In genomic region chr5:35495989-35496388, GRCm38 (mm10) we compare ENCODE assay signal across 22 mouse cellular contexts. TPM values are rescaled to one million over a fixed set of nuclear protein-coding genes. Genes with fewer than 3 reads are reported as not detected.
DNase-seq lines count a peak whose midpoint lies in the region; ATAC-seq and TF ChIP-seq lines count a peak whose summit lies in the region.
"Had no signal": no experiment of that assay in that cellular context is flagged by ENCODE, and none has a peak within 500 bp of the region (broad histone marks: within the 10 kb centered on the region; RNA-seq: fewer than 3 reads in every experiment).

No protein-coding gene starts in this region.

- peaks cover 50% of the 10 kb centered on the region for H3K4me1 ChIP-seq in hindbrain, embryonic 10.5 days (replicated peaks)
- H3K4me1 ChIP-seq in hindbrain, embryonic 14.5 days (replicated peaks; ENCODE audit: control insufficient read depth, insufficient read depth, low read length): no peaks in the 10 kb centered on the region
- peaks cover 17% of the 10 kb centered on the region for H3K4me1 ChIP-seq in midbrain, embryonic 11.5 days (ENCODE audit: control insufficient read depth, insufficient read depth, low read length)
- no peaks in the 10 kb centered on the region; the same call in 1 of the 2 replicates for H3K4me1 ChIP-seq in midbrain, embryonic 16.5 days (ENCODE audit: control insufficient read depth, insufficient read depth, low read length)
- H3K4me1 ChIP-seq in embryonic facial prominence, embryonic 14.5 days (ENCODE audit: control insufficient read depth, insufficient read depth, low read length): no peaks in the 10 kb centered on the region
- no peaks in the 10 kb centered on the region for H3K4me1 ChIP-seq in intestine, postnatal 0 days (replicated peaks; ENCODE audit: control insufficient read depth, insufficient read depth, low read length)
- H3K4me1 ChIP-seq: heart, embryonic 12.5 days had no signal

- H3K4me2 ChIP-seq in hindbrain, embryonic 14.5 days (replicated peaks): no peak overlapping the region
- no peak overlapping the region for H3K4me2 ChIP-seq in midbrain, embryonic 11.5 days
- H3K4me2 ChIP-seq in midbrain, embryonic 16.5 days (ENCODE audit: low read length): no peak overlapping the region
- no peak overlapping the region for H3K4me2 ChIP-seq in embryonic facial prominence, embryonic 14.5 days (ENCODE audit: low read depth, low read length)
- no peak overlapping the region for H3K4me2 ChIP-seq in intestine, postnatal 0 days (replicated peaks; ENCODE audit: low read depth)
- H3K4me2 ChIP-seq: heart, embryonic 12.5 days; limb, embryonic 13.5 days had no signal

- no peaks in the 10 kb centered on the region for H3K9me3 ChIP-seq in hindbrain, embryonic 10.5 days
- no peaks in the 10 kb centered on the region for H3K9me3 ChIP-seq in hindbrain, embryonic 14.5 days (ENCODE audit: control insufficient read depth, low read length)
- no peaks in the 10 kb centered on the region for H3K9me3 ChIP-seq in midbrain, embryonic 11.5 days (ENCODE audit: control insufficient read depth, low read length)
- no peaks in the 10 kb centered on the region for H3K9me3 ChIP-seq in midbrain, embryonic 16.5 days (replicated peaks; ENCODE audit: control insufficient read depth, low read length, poor library complexity, severe bottlenecking)
- H3K9me3 ChIP-seq in embryonic facial prominence, embryonic 14.5 days (ENCODE audit: control insufficient read depth, low read length): no peaks in the 10 kb centered on the region
- H3K9me3 ChIP-seq in intestine, postnatal 0 days (ENCODE audit: control insufficient read depth): no peaks in the 10 kb centered on the region
- H3K9me3 ChIP-seq: G1E; heart, embryonic 12.5 days; limb, embryonic 13.5 days had no signal

- no peak for ATAC-seq in hindbrain, embryonic 14.5 days (ENCODE audit: low FRiP score)
- ATAC-seq in midbrain, embryonic 11.5 days (ENCODE audit: low FRiP score): peak; percentile 62
- ATAC-seq in midbrain, embryonic 16.5 days: no peak
- peak; percentile 62; the same call in 1 of the 2 replicates for ATAC-seq in embryonic facial prominence, embryonic 14.5 days (ENCODE audit: low read depth)
- ATAC-seq in intestine, postnatal 0 days: no peak
- ATAC-seq: forebrain, embryonic 14.5 days had no signal

- no peaks in the 10 kb centered on the region for H3K36me3 ChIP-seq in hindbrain, embryonic 10.5 days
- H3K36me3 ChIP-seq in hindbrain, embryonic 14.5 days (replicated peaks; ENCODE audit: control insufficient read depth, insufficient read depth): no peaks in the 10 kb centered on the region
- no peaks in the 10 kb centered on the region for H3K36me3 ChIP-seq in midbrain, embryonic 11.5 days (ENCODE audit: control insufficient read depth, insufficient read depth, low read length)
- no peaks in the 10 kb centered on the region for H3K36me3 ChIP-seq in midbrain, embryonic 16.5 days (ENCODE audit: control insufficient read depth, insufficient read depth, low read length)
- H3K36me3 ChIP-seq in embryonic facial prominence, embryonic 14.5 days (ENCODE audit: control insufficient read depth, insufficient read depth, low read length): no peaks in the 10 kb centered on the region
- no peaks in the 10 kb centered on the region for H3K36me3 ChIP-seq in intestine, postnatal 0 days (ENCODE audit: control insufficient read depth, insufficient read depth)
- H3K36me3 ChIP-seq: G1E; heart, embryonic 12.5 days; limb, embryonic 13.5 days had no signal

- H3K27me3 ChIP-seq in hindbrain, embryonic 10.5 days (ENCODE audit: insufficient read depth, poor library complexity, severe bottlenecking): peaks cover 51% of the 10 kb centered on the region
- no peaks in the 10 kb centered on the region for H3K27me3 ChIP-seq in hindbrain, embryonic 14.5 days (ENCODE audit: control insufficient read depth, insufficient read depth, low read length)
- 0 out of 2 replicates have a peak, but pooled peaks cover 2% of the 10 kb centered on the region for H3K27me3 ChIP-seq in midbrain, embryonic 11.5 days (ENCODE audit: control insufficient read depth, insufficient read depth, low read length)
- H3K27me3 ChIP-seq in midbrain, embryonic 16.5 days (ENCODE audit: control insufficient read depth, insufficient read depth, low read depth, low read length): no peaks in the 10 kb centered on the region
- no peaks in the 10 kb centered on the region for H3K27me3 ChIP-seq in embryonic facial prominence, embryonic 14.5 days (replicated peaks; ENCODE audit: control insufficient read depth, insufficient read depth, low read length)
- no peaks in the 10 kb centered on the region for H3K27me3 ChIP-seq in intestine, postnatal 0 days (replicated peaks; ENCODE audit: control insufficient read depth, insufficient read depth, low read length)

- 17% methylated on average over 5 of the region's 5 CpGs for WGBS in hindbrain, embryonic 10.5 days
- 25% methylated on average over 5 of the region's 5 CpGs for WGBS in hindbrain, embryonic 14.5 days
- WGBS in midbrain, embryonic 11.5 days: 27% methylated on average over 5 of the region's 5 CpGs
- 16% methylated on average over 5 of the region's 5 CpGs for WGBS in midbrain, embryonic 16.5 days
- WGBS in embryonic facial prominence, embryonic 14.5 days: 25% methylated on average over 4 of the region's 5 CpGs
- WGBS in intestine, postnatal 0 days: 21% methylated on average over 5 of the region's 5 CpGs

- DNase-seq in hindbrain, embryonic 10.5 days (ENCODE audit: low spot score): peak; percentile 60
- DNase-seq in hindbrain, embryonic 14.5 days (ENCODE audit: low spot score): no peak
- peak; percentile 86 for DNase-seq in midbrain, embryonic 11.5 days (ENCODE audit: low spot score, missing footprints)
- peak; percentile 57 for DNase-seq in embryonic facial prominence, embryonic 14.5 days (ENCODE audit: low spot score)
- no peak for DNase-seq in right cerebral cortex, postnatal 36 days (ENCODE audit: low spot score in 2 of 2)
- DNase-seq in adrenal gland, postnatal 10 days: no peak
- DNase-seq: adrenal gland, postnatal 36 days; cerebellum, adult 18-20 months; gastrocnemius, postnatal 10 days; heart, adult 11 months; heart, postnatal 14 days; kidney, adult 2 months; thymus, postnatal 25 days had no signal

- no peak overlapping the region for H3K4me3 ChIP-seq in hindbrain, embryonic 10.5 days
- H3K4me3 ChIP-seq in hindbrain, embryonic 14.5 days (replicated peaks; ENCODE audit: low read length): no peak overlapping the region
- no peak overlapping the region for H3K4me3 ChIP-seq in midbrain, embryonic 11.5 days (ENCODE audit: low read depth, low read length)
- H3K4me3 ChIP-seq in midbrain, embryonic 16.5 days (ENCODE audit: low read depth, low read length): no peak overlapping the region
- no peak overlapping the region for H3K4me3 ChIP-seq in embryonic facial prominence, embryonic 14.5 days (ENCODE audit: low read depth, low read length)
- no peak overlapping the region for H3K4me3 ChIP-seq in intestine, postnatal 0 days (ENCODE audit: low read depth, low read length)
- H3K4me3 ChIP-seq: heart, embryonic 12.5 days; left cerebral cortex, adult 2 months; limb, embryonic 13.5 days had no signal

- peak overlapping the region; percentile 66; the same call in 1 of the 2 replicates for H3K27ac ChIP-seq in hindbrain, embryonic 10.5 days
- no peak overlapping the region for H3K27ac ChIP-seq in hindbrain, embryonic 14.5 days
- no peak overlapping the region for H3K27ac ChIP-seq in midbrain, embryonic 11.5 days (ENCODE audit: low read depth, low read length)
- H3K27ac ChIP-seq in midbrain, embryonic 16.5 days (ENCODE audit: low read length): no peak overlapping the region
- no peak overlapping the region for H3K27ac ChIP-seq in embryonic facial prominence, embryonic 14.5 days (replicated peaks; ENCODE audit: low read depth, low read length)
- H3K27ac ChIP-seq in intestine, postnatal 0 days (ENCODE audit: low read depth, low read length): no peak overlapping the region
- H3K27ac ChIP-seq: left cerebral cortex, adult 2 months; limb, embryonic 13.5 days; liver, embryonic 14.5 days had no signal

- no peak for TF ChIP-seq CTCF in intestine, postnatal 0 days (IDR thresholded peaks at IDR 0.05; ENCODE audit: low read depth)

- H3K9ac ChIP-seq in hindbrain, embryonic 14.5 days: no peak overlapping the region
- no peak overlapping the region for H3K9ac ChIP-seq in midbrain, embryonic 11.5 days (ENCODE audit: low read length)
- H3K9ac ChIP-seq in midbrain, embryonic 16.5 days (ENCODE audit: low read depth, low read length): no peak overlapping the region
- H3K9ac ChIP-seq in embryonic facial prominence, embryonic 14.5 days (ENCODE audit: low read depth, low read length): no peak overlapping the region
- no peak overlapping the region for H3K9ac ChIP-seq in intestine, postnatal 0 days (ENCODE audit: low read depth, low read length)
- H3K9ac ChIP-seq: heart, embryonic 12.5 days; limb, embryonic 13.5 days; liver, embryonic 14.5 days had no signal

RNA-seq across cellular contexts. Expression of gene Cpz, which starts 29.5 kb away (rescaled TPM):
- 4.7 and 5.0 TPM in 2 replicates for polyA plus RNA-seq in hindbrain, embryonic 10.5 days (2016; fragmentation: Nextera tagmentation; extraction: Ambion mirVana)
- polyA plus RNA-seq in hindbrain, embryonic 14.5 days (2014; fragmentation: Nextera tagmentation; extraction: Ambion mirVana): 0.80 and 1.0 TPM in 2 replicates
- 5.9 and 6.2 TPM in 2 replicates for polyA plus RNA-seq in midbrain, embryonic 11.5 days (2014; fragmentation: Nextera tagmentation; extraction: Ambion mirVana)
- 0.75 and 1.5 TPM in 2 replicates for polyA plus RNA-seq in midbrain, embryonic 16.5 days (2015; fragmentation: Nextera tagmentation; extraction: Ambion mirVana)
- 18.9 and 20.4 TPM in 2 replicates for polyA plus RNA-seq in embryonic facial prominence, embryonic 14.5 days (2014; fragmentation: Nextera tagmentation; extraction: Ambion mirVana)
- total RNA-seq in adrenal gland, postnatal 10 days (2021): 1 to 10 TPM; 7.8 to 8.3 TPM
- polyA plus RNA-seq in intestine, postnatal 0 days (2015; fragmentation: Nextera tagmentation; extraction: Ambion mirVana): 4.0 and 4.4 TPM in 2 replicates
- total RNA-seq: common myeloid progenitor, adult 5-6 weeks had no signal

Comparison
In these comparisons a context has a peak if more than half of its experiments do, and no peak if none do; other contexts are left out.
1. DNase-seq: peak in hindbrain, embryonic 10.5 days (single experiment), midbrain, embryonic 11.5 days (single experiment) and embryonic facial prominence, embryonic 14.5 days (single experiment); none in hindbrain, embryonic 14.5 days (single experiment), right cerebral cortex, postnatal 36 days (0 of 2) and adrenal gland, postnatal 10 days (single experiment).
2. ATAC-seq: peak in midbrain, embryonic 11.5 days (single experiment) and embryonic facial prominence, embryonic 14.5 days (single experiment); none in hindbrain, embryonic 14.5 days (single experiment), midbrain, embryonic 16.5 days (single experiment) and intestine, postnatal 0 days (single experiment).